Mouse (Mus musculus): Measurements from ENCODE around the gene Shank2.

Shank2 gene

DNA sequence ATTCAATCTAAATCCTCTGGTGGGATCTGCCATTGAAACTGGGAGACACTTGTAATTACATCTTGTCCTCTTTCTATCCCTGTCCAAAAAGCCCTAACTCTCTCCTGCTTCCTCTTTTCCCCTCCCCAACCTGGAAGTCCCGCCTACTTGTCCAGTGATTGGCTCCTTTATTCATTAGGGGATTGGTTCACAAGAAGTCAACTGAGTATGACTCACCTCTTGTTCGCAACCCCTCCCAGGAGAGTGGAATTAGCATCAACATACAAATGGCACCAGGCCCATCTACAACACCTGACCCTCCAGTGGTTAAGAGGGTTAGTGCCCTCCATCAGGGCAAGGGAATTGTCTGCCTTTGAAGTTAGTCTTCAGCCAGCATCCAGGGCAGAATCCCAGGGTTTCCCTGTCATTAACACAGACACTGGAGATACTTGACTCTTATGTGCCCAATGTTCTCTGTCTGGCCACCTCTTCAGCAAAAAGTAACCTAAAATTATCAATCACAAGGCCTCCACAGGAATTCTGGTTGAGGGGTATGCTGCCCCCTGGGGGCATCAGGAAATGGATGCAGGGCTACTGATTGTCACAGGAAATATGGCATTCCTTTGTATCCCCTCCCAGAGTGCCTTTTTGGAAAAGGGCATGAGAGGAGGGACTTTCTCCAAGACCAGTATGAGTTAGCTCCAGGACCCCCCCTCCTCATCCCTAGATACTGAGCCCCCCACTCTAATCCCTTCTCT, 247.1 kb downstream of the Shank2 start:
- in situ Hi-C loops (cut with MboI; ENCODE audit: unreplicated experiment in 2 of 2) = no loop called here

- in situ Hi-C loops (cut with MboI; ENCODE audit: unreplicated experiment in 2 of 2) = no loop called here
Measured at GRCm38 (mm10) chr7:144250791-144251190, 249.1 kb downstream of the Shank2 start.

DNA sequence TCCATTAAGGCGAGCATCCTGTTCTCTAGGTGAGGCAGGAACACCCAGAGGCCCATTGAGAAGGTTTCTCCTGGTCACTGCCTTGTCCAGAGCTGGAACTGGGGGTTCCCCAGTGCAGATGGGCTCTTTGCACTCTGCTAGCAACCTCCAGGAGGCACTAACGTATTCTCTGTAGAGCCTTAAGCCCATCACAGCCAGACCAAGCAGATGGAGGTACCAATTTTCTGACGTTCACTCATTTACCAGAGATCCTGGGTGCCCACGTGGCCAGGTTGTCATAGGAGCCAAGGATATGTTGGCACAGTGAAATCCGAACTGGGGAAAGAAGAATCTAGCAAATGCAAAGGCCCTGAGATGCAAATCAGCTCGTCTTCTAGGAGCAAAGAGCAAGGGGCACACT, 249.5 kb downstream of the Shank2 start:
- in situ Hi-C loops (cut with MboI; ENCODE audit: unreplicated experiment in 2 of 2) = no loop called here

DNA sequence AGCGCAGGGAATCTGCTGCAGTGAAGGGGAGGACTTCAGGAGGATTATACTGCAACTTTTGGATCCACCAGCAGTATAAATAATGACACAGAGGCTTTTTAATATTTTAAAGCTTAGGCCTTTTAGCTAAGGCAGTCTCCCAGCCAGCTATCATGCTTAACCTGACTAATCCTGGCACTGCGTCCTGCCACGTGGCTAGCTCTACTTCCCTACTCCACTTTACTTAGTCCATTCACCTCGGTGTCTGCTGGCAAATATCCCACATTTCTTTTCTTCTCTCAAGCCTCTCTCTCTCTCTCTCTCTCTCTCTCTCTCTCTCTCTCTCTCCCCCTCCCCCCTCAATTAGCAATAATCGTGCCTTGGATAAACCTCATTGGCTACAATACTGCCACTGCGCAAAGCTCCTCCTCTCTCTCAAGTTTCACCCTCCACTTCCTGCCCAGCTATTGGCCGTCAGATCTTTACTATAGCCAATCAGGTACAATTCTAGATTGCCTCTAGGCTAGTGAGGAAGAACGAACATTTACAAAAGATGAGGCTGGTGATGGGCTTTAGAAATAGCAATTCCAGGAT, 253.0 kb downstream of the Shank2 start:
- in situ Hi-C loops (cut with MboI; ENCODE audit: unreplicated experiment in 2 of 2) = no loop called here

DNA sequence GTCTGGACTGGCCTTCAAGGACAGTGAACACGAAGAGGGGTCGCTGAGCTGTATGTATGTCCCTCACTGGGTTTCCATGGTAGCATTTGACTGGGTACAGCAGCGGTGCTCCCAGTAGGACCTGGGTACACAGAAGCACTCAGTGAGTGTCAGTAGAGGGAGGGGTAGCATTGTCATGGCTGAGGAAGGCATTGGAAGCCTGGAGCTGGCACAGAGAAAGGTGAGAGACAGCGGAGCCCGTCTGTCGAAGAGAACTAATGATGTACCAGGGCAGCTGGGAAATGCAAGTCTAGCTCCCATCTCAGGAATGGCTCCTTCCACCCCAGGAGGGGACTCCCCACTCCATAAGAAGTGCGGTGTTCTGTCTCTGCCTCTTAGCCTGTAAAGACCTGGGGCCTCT, 256.1 kb downstream of the Shank2 start:
- in situ Hi-C loops (cut with MboI; ENCODE audit: unreplicated experiment in 2 of 2) = no loop called here

DNA sequence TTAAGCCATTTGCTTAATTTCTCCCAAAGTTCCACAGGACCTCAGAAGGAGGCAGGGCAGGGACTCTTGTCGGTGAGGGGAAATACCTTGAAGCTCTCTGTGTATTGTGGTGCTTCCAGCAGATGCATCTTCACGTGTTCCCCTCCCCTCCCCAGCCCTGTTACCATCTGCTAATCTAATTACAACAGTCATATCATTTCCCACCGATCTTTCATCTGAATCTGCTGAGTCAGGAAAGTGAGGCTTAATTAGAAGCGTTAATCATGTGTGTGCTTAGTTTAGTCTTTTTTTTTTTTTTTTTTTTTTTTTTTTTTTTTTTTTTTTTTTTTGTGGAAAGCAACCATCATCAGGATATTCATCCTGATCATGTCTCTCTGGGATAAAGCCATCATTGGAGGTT, 256.6 kb downstream of the Shank2 start:
- in situ Hi-C loops (cut with MboI; ENCODE audit: unreplicated experiment in 2 of 2) = no loop called here

DNA sequence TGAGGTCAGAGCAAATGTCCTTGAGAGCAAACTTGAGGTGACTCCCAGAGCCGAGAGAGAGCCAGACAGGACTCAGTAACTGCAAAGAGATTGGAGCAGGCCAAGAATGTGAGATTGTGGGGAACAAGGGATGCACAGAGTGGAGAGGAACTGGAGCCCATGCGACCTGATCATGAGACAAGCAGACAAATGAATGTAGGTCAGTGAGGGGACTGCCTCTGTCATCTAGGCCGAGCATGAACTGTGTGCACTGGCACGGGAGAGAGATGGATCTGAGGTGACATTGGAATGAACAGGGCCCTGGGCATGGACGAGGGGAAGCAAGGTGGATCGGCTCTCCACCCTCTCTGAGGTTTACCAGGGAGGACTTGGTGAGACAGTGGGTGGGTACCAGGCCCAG, 260.9 kb downstream of the Shank2 start:
- in situ Hi-C loops (cut with MboI; ENCODE audit: unreplicated experiment in 2 of 2) = no loop called here

GRCm38 (mm10) chr7:144266745-144267144, 265.0 kb downstream of the Shank2 start:
- in situ Hi-C loops (cut with MboI; ENCODE audit: unreplicated experiment in 2 of 2) = no loop called here

- in situ Hi-C loops (cut with MboI; ENCODE audit: unreplicated experiment in 2 of 2) = no loop called here
Measured at GRCm38 (mm10) chr7:144268329-144268728, 266.6 kb downstream of the Shank2 start.

DNA sequence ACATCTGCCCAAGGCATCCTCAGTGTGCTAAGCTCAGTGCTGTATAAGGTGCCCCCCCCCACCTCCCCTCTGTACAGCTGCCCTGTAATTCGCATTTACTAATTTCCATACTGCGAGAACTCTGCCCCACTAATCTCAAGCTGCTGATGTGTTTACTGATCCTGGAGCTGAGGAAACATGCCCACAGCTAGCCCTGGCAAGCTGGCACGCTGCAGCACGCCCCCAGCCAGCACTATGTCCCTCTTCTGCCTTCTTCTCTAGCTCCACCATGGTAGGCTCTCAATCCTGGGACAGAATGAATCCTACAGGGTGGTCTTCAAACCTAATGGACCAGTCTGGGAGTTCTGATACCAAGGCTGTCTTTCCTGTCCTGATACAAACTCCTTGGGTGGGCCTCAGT, 267.1 kb downstream of the Shank2 start:
- in situ Hi-C loops (cut with MboI; ENCODE audit: unreplicated experiment in 2 of 2) = no loop called here

DNA sequence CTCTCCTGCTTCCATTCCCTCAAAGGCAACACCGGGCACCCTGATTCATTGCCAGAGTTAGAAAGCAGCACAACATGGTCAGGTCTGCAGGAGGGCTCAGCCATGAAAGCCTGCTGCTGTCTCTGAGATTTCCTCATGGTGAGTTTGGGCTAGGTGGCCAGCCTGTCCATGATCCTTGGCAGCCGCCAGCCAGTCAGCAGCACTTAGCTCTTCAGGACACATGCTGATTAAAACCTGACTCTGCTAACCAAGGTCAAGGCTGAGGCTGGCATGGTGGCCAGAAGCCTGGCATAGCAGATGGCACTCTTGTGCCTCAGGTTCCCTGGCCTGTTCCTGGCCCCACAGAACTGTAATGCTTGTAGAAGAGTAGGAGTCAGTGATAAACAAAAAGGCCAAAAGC, 269.3 kb downstream of the Shank2 start:
- in situ Hi-C loops (cut with MboI; ENCODE audit: unreplicated experiment in 2 of 2) = no loop called here

GRCm38 (mm10) chr7:144278703-144279102, 277.0 kb downstream of the Shank2 start:
- in situ Hi-C loops (cut with MboI; ENCODE audit: unreplicated experiment in 2 of 2) = no loop called here

- in situ Hi-C loops (cut with MboI; ENCODE audit: unreplicated experiment in 2 of 2) = no loop called here
Measured at GRCm38 (mm10) chr7:144283701-144284100, 282.0 kb downstream of the Shank2 start.

GRCm38 (mm10) chr7:144284241-144285065, 282.7 kb downstream of the Shank2 start:
- in situ Hi-C loops (cut with MboI; ENCODE audit: unreplicated experiment in 2 of 2) = no loop called here

DNA sequence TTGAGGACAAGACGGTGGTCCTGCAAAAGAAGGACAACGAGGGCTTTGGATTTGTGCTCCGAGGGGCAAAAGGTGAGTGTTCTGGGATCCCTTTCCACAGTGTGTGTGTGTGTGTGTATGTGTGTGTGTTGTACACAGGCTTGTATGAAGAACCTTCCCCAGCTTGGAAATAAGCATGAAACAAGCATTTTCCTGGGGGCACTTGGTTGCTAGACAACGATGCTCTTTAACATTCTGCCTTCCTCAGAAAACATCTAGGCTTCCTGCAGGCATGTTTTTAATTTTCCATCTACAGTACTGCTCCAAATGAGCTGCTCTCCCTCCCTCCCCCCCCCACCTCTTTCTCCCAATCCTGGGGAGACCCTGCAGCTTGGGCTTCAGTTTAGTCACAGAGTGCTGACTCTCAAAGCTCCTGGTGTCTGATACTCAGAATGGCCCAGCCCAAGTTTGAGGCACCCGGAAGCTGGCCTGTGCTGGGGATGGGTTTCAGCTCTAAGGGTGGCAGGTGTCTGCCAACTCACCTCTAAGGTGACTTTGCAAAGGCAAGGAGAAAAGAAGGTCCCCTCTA, 283.4 kb downstream of the Shank2 start:
- in situ Hi-C loops (cut with MboI; ENCODE audit: unreplicated experiment in 2 of 2) = no loop called here

DNA sequence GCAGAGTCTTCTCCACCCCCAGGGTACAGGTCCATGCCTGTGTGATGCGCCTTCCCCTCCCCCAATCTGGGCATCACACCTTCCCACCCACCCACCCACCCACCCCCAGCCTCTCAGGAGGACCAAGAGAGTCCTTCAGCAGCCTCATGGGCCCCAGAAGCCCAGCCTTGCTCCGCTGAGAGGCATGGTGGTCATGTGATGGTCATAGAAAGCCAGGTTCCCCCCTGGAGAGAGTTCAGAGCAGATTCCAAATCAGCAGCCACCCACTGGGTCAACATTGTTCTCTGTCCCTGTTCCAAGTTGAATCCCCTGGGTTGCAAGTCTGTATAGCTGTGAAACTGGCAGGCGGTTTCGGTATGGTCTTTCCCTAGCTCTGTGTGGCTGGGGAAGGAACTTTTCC, 284.2 kb downstream of the Shank2 start:
- in situ Hi-C loops (cut with MboI; ENCODE audit: unreplicated experiment in 2 of 2) = no loop called here

DNA sequence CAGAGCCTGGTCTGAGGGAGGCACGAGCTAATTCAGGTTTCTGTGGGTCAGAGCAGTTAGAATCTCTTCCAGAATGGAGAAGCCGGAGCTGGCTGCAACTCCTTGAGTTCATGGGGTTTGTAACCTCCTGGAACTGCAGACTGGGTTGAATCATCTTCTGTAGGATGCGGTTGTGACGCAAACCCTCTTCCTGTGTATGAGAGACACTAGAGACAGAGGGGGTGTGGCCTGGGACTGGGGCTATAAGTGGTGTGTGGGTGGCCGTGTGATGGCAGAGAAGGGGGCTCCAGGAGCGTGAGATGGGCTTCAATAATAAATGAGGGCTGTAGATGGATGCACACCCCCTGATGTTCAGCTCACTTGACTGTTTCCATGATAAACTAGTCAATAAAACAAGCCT, 286.3 kb downstream of the Shank2 start:
- in situ Hi-C loops (cut with MboI; ENCODE audit: unreplicated experiment in 2 of 2) = no loop called here

GRCm38 (mm10) chr7:144291478-144291877, 289.8 kb downstream of the Shank2 start:
- in situ Hi-C loops (cut with MboI; ENCODE audit: unreplicated experiment in 2 of 2) = no loop called here

- in situ Hi-C loops (cut with MboI; ENCODE audit: unreplicated experiment in 2 of 2) = no loop called here
Measured at GRCm38 (mm10) chr7:144293611-144294010, 291.9 kb downstream of the Shank2 start.

- in situ Hi-C loops (cut with MboI; ENCODE audit: unreplicated experiment in 2 of 2) = no loop called here
Measured at GRCm38 (mm10) chr7:144294239-144295200, 292.8 kb downstream of the Shank2 start.

All from v-Abl transformed pro-B cells (cell line).